Mouse (Mus musculus) heart, postnatal 14 days (tissue): ENCODE data around the gene Os9. TPM values are rescaled to one million over a fixed set of nuclear protein-coding genes. Genes with fewer than 3 reads are reported as not detected.
"Not testable (repeated sequence)": the region's sequence is repeated elsewhere in the genome, so short reads cannot be mapped to it uniquely, and the experiment has no call there.

ENCODE experiments used
- DNase-seq, 2 experiments: peaks; one replicate each; pipeline ENCODE4 v3.0.0; 2021 to 2022
- intact Hi-C: fragments of 180-260 bp; cut with DNase I; formaldehyde crosslinking; loops from one replicate; pipeline ENCODE4 v1.15.1; 2025
- total RNA-seq, 2 experiments: library from RNA; stranded (reverse); gene quantifications; 2 replicates each; pipeline ENCODE4 v1.2.3; 2021

Os9 gene
- total RNA-seq, 2 experiments from 2014 or later, result 29.3 to 34.8 TPM

DNA sequence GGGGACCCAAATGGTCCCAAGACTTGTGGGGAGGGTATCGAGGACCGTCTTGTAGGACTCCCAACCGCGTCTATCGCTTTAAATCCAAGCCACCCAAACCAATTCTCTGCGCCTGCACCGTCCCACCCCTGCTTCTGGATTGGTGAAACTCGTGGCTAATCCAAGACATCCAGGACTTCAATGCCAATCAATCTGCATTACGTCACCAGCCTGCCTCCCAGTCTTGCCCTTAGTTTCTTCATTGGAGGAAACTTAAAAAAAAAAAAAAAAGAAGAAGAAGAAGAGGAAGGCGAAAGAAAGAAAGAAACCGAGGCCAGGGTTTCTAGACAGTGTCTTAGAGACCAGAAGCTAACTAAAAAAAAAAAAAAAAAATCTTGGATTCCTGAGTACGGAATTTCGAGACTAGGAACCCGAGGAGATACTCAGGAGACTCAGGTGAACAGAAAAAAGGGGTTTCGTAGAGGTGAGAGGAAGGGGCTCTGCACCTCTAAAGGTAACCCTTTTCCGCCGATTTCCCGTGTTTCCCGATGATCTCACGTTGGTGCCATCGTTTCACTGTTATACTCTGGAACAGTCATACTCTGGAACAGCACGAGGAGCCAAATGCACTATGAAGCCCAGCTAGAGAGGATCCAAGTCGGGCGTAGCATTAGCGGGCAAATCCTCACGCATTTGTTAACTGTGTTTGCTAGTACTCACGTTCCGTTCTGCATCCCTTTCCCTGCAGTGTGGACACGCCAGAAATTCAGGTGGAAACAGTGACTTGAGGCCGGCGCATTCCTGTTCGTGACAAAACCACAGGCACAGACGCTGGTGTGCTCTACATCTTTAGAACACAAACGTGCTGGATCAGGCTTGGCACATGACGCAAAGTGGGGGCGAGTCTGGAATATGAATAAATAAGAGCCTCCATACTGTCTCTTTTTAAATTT lies 50.5 kb downstream of the Os9 start, which contains the start of gene Tspan31:
Tspan31 (minus strand) TSS at position 75 of the 932 bp plus-strand sequence.
- DNase-seq, result peak; percentile 82 to 87
- intact Hi-C loops, result no loop called here

DNA sequence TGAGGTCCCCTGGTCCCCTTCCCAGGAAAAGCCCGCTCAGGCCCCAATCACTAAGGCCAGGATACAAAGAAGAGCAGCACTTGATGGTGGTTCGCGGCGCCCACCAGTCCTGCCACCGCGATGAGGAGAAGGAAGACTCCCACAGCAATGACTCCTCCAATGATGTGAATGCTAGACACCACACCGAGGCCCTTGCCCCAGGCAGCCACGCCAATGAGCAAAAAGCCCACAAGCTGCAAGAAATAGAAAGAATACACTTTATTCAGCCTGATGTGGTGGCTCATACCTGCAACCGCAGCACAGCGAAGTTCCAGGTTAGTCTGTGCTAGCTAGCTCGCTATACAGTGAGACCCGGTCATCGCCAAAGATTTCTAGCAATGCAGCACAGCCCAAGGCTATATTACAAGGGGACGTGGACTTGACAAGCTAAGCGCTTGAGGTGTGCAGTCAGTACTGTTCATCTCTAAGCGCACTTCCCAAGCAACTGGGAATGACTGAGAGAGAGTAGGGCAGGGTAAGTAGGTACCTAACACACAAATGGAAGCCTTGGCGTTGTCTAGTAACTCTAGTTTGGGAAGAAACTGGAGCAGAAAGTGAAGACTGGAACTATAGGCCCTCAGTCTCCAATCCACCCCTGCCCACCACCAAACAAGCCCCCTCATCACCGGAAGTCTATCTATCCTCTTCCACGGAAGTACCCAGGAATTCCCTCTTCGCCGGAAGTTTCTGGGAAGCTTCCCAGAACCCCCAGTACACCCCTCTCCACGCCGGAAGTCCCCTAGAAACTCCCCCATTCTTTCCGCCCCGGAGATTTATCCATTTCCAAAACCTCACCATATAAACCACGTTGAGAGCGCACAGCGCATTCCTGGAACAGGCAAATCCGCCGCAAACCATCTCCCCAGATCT lies 51.4 kb downstream of the Os9 start:
- DNase-seq, result no peak
- intact Hi-C loops, result no loop called here

DNA sequence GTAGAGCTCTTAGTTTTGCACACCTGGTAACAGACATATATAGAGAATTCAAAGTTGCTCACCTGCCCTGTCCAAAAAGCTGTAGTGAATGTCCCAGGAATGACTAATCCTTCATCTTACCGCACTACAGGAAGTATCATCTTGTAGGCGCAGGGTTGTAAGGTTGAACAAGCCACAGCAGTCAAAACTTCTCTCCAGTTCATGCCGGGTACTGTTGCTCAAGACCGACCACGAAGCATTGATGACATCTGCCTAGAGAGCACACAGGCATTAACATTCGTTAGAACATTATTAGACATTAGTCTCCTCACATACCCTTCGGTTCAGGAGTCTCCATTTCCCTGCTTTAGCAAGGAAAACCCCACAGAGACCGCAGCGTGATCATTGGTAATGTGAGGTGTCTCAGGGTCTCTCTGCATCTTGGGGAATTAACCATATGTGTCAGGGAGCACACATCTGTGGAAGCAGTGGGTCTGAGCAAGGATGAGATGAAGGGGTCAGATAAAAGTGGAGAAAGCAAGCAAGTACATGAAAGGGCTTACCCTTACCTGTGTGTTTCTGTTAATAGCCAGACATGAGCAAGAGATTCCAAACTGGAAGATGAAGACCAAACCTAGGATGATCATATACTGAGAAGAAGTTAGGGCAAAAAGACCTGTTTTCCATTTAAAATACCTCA lies 52.4 kb downstream of the Os9 start:
- DNase-seq, result no peak
- intact Hi-C loops, result no loop called here

DNA sequence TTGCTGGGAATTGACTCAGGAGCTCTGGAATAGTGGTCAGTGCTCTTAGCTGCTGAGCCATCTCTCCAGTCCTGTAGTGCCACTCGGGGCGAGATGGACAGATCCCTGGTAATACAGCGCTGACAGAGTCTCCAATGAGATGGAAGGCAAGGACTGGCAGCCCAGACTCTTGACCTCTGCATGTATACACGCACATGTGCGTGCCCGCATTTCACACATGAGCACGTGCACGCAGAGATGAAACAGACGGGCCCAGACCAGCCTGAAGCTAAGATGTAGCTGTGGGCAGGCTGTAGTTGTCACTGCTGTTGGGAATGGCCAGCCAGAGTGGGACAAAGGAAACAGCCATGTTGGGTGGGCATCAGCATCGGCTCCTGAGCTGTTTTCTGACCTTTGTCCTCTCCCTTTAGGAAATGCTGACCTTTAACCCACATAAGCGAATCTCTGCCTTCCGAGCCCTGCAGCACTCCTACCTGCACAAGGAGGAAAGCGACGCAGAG lies 54.4 kb downstream of the Os9 start:
- DNase-seq, result no peak
- intact Hi-C loops, result no loop called here

DNA sequence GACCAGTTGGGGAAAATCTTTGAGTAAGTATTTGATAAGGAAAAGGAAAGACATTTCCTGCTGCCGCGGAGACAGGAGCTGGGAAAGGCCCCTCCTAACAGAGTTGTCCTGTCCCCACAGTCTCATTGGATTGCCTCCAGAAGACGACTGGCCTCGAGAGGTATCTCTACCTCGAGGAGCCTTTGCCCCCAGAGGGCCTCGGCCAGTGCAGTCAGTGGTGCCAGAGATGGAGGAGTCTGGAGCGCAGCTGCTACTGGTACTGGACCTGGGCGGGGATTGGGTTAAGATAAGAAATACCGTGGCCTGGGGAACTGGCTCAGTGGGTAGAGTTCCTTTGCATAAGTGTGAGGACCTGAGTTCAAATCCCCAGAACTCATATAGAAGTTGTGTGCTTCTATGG lies 55.0 kb downstream of the Os9 start:
- DNase-seq, result no peak
- intact Hi-C loops, result no loop called here

DNA sequence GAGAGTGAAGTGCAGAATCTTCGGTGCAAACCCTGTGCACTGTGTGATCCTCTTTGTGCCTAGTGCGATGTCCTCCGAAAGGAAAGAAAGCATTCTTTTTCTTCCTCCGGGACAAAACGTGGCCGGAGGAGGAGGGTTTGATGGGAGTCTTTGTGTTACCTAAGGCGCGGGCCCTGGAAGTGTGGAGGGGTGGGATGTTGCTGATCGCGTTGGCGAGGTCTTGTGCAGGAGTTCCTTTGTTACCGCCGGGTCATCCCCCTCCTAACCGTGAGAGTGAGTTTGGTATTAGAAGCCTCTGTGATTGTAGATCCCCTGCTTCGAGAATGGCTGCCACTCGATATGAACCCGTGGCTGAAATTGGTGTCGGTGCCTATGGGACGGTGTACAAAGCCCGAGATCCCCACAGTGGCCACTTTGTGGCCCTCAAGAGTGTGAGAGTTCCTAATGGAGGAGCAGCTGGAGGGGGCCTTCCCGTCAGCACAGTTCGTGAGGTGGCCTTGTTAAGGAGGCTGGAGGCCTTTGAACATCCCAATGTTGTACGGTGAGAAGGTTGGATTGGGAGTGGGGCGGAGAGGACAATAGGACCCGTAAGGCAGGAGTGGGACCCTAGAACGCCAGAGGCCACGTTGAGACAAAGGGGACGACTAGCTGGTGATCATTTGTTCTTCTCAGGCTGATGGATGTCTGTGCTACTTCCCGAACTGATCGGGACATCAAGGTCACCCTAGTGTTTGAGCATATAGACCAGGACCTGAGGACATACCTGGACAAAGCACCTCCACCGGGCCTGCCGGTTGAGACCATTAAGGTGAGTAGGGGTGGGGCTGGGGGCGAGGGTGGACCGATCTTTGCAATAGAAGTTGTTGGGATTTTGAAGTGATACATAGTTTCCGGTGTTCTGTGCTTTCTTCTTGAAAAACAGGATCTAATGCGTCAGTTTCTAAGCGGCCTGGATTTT lies 56.7 kb downstream of the Os9 start:
- no peak for DNase-seq
- intact Hi-C loops, result no loop called here

DNA sequence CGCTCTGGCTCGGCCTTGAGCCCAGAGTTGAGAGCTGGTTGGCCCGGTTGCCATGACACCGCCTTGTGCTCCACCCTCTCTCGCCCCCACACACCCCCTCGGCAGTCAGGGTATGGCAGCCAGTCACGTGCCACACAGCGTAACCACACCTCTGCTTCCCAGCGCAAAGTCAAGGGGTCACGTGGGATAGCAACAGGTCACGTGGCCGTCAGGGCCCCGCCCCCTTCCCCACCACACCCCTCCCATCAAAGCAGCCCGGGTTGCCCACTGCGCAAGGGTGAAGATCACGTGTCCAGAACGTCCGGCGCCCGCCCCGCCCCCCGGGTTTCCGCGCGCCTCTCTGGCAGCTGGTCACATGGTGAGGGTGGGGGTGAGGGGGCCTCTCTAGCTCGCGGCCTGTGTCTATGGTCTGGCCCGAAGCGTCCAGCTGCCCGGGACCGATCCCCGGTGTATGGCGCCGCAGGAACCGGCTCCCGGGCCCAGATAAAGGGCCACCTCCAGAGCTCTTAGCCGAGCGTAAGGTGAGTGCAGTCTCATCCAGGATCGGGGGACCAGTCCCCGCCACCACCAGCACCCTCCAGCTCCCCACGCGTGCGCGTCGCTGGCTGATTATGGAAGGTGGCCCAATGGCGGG lies 57.6 kb downstream of the Os9 start, which contains the start of gene Cdk4:
Cdk4 (plus strand) TSS at position 296 of the 634 bp plus-strand sequence.
- intact Hi-C loops, result no loop called here
- peak; percentile 98 for DNase-seq

DNA sequence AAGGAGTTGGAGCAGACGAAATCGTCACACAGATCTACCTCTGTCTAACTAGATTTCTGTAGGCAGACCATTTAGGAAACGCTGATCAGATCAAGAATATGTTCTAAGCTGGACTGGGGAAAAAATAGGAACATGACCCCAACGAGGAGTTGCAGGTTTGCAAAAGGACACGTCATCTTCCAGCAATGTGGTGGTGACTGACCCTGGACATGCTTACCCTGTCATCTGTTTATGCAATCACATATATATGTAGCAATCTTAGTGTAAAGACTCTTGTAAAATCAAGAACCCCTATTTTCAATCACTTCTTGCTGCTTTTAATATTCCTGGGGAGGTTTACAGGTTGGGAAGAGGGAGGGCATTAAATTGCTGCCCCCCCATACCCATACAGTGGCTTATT lies 58.4 kb downstream of the Os9 start:
- intact Hi-C loops, result no loop called here
- DNase-seq, result no peak

DNA sequence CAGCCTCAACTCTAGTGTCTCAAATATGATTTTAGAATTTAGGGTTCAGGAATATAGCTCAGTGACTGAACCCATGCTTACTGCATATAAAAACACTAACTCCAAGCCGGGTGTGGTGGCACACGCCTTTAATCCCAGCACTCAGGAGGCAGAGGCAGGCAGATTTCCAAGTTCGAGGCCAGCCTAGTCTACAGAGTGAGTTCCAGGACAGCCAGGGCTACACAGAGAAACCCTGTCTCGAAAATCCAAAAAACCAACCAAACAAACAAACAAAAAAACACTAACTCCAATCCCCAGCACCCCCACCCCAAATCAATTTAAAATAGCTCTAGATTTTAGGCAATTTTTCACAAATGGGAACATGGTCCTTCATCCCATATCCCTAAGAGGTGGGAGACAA lies 58.8 kb downstream of the Os9 start:
- intact Hi-C loops, result not testable (repeated sequence)

DNA sequence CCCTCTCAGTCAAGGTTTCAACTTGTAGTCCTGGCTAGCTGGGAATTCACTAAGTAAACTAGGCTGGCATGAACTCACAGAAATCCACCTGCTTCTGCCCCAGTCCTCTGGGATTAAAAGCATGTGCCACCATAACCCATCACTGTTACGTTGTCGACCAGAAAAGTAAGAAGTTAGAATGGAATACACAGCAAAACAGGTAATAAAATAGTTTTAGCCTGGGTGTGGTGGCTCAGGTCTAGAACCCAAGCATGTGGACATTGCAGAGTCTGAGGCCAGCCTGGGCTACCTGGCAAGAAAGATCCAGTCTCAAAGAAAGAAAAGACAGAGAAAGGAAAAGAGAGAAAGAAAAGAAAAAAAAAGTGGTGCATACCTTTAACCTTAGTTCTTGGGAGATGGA lies 59.4 kb downstream of the Os9 start:
- intact Hi-C loops, result no loop called here
- no peak for DNase-seq

More for the DNA sequence above, 58.8 kb downstream of the Os9 start:
- DNase-seq, result not testable (repeated sequence)

DNA sequence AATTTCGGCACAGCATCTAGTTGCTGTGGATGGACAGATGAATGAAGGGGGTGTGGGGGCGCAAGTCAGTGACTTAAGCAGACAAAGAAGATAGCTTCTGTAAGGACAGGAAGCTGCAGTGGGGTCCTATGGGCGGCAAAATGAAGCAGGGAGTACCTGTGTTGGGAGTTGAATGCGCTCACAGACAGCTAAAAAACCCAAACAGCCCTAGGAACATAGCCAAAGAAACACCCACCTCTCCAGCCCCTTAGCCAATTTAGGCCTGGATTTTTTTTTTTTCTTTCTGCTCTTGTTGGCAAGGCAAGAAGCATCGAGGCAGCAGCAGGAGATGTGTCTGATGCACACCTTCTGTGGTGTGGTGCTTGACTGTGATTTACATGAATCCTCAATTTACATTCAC lies 59.8 kb downstream of the Os9 start:
- intact Hi-C loops, result no loop called here
- no peak for DNase-seq

DNA sequence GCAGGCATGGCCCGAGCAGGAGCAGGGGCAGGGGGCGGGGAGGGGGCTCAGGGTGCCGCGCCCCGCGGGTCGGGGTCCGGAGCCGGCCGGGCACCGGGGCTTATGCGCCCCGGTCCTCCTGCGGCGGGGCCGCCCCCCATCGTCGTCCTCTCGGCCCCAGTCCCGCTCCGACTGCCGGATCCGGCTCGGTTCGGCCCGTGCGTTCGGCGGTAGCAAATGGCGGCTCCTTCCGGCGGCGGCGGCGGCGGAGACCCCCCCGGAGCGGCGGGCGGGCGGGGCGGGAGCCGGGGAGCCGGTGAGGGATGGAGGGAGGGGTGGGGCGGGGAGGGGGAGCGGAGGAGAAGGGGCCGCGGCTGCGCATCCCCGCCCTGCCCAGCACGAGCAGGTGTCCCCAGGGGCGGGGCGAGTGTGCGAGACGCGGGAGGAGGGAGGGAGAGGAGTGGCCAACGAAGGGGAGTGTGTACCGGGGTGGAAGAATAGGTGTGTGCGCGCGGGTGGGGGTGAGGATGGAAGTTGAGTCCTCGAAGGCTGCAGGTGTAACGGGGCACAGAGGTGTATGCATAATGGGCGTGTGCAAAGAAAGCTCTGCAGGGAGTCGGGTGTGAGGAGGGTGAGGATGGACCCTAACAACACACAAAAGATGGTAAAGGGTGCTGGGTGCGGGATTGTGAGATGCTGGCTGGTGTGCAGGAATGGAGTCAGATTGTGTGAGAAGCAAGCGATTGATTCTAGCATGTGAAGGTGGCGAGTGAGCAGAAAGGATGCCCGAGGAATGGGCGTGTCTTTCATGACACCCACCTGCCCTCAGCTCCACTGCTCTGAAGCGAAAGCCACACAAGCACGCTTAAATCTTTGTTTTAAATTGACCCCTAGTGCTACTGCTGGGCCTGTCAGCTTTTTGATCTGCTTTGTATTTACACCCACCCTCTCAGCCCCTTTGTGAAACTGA lies 60.7 kb downstream of the Os9 start, which contains the start of gene March9:
March9 (minus strand) TSS at position 217 of the 949 bp plus-strand sequence.
- intact Hi-C loops, result no loop called here
- peak; percentile 54 to 55 for DNase-seq

DNA sequence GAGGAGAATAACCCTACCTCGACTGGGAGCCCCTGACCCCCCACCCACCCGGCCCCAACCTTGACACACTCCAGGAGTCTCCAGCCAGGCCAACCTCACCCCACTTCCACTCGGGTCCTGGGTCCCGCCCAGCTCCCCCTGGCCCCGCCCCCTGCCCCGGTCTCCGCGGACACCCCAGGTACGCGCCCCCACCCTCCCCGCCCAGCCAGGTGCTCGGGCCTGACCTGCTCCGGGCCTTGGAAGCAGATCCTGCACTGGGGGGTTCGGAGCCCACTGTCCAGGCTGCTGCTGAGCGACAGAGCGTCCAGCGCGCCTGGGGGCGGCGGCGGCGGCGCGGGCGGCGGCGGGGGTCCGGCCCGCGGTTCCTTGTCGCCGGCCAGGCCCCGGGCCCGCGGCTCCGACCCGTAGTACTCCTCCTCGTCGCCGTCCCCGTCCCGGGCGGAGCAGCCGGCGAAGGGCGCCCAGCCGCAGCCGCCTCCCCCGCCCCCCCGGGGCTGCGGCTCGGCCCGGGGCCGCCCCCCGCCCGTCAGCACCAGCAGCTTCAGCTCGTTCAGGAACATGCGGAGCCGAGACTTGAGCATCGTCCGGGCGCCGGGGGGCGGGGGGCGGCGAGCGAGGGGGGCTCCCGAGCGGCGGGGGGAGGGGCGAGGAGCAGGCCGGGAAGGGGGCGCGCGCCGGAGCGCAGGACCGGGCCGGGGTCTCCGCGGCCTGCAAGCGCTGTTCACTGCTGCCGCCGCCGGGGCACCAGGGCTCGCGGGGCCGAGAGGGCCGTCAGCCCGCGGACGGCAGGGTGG lies 61.6 kb downstream of the Os9 start:
- intact Hi-C loops, result no loop called here
- DNase-seq, result no peak

DNA sequence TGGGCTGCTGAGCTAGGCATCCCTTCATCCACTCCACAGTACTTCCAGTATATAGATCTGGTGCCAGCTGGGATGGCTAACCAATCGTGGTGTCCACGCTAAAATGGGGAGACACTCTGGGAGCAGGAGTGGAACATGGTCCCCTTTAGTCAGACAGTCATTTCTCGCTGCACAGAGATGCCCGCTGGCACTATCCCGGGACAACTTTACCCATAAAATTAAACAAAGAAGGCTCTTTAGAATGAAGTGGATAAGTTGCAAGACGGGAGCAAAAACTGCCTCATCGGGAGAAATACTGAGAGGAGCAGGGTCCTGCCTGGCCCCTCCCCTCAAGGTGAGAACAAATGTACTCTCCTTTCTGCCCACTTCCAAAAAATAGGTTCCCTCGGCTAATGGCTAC lies 62.2 kb downstream of the Os9 start:
- no peak for DNase-seq
- intact Hi-C loops, result no loop called here

DNA sequence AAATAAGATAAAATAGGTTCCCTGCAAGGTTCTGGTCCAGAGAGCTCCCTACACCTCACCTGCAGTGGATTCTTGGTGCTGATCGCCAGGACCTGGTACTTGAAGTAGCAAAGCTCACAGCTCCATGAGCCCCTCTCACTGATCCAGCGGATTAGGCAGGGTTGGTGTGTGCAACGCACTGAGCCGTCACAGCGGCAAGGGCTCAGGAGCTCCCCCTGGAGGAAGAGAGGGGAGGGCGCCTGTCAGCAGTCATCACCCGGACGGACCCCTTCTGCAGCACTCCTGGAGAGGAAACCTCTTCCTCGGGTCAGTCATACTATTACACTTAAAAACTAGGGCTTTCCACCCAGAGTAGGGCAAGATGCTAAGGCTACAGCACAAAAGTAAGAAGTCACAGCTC lies 62.8 kb downstream of the Os9 start:
- intact Hi-C loops, result no loop called here
- DNase-seq, result peak; percentile 80 to 86

DNA sequence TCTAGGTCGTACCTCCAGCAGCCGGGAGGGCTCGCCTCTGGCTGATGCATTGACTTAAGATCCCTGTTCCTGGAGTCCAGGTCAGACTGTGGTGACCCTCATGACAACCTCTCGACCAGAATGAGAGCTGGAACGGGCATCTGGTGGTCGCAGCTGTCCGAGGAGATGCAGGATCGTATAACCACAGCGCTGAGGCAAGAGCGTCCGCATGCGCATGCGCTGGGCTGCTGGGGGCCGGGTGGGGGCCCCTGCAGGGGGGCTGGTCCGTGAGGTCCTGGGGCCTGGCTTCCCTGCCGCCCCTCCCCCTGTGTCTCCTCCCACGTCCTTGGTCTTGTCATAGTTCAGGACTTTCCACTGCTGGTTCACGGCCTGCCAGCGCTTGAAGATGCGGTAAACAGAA lies 64.4 kb downstream of the Os9 start:
- intact Hi-C loops, result no loop called here

DNA sequence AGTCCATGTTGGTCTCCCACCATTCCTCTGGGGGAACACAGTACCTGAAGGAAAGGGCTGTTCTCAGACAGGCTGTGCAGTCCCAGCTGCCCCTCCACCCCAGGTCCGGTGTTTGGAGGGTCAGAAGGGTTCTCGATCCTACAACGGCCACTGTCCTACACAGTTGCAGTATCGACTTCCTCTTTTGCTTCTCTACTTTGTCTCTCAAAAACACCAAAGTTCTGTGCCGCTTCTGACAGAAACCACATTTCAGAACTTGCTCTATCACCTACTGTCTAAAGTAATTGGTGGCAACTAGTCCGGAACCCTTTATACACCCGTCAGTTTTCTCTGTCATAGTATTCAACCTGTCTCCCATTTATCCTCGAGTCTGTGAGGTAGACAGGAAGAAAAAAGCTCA lies 65.5 kb downstream of the Os9 start:
- no peak for DNase-seq
- intact Hi-C loops, result no loop called here

More for the DNA sequence above, 64.4 kb downstream of the Os9 start:
- no peak for DNase-seq
